Mouse (Mus musculus): ENCODE data around the gene Gal3st2b. TPM values are rescaled to one million over a fixed set of nuclear protein-coding genes. Genes with fewer than 3 reads are reported as not detected.
"Not testable (repeated sequence)": the region's sequence is repeated elsewhere in the genome, so short reads cannot be mapped to it uniquely, and the experiment has no call there.

Gene Gal3st2b
- polyA plus RNA-seq (2014; fragmentation: Nextera tagmentation; extraction: Ambion mirVana), result 0.09 TPM in 1 of 2 replicates, not detected in the other

DNA sequence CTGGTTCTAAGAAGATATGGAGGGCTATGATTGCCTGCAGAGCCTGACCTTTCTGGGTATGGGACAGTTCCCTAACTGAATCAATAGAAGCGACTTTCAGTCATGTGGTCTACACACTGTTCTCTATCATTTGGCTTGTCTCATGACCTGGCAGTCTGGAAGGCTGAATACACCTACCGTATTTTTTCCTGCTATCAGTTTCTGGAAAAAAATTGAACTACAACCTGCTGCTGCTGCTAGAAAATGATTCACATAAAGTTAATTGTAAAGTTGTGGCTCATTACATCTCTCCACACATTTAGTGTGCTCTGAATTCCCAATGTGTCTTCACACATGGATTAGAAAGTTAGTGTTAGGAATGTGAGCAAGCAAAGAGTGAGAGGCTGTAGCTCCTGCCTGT is at the start of gene Gal3st2b:
Gene Gal3st2b, plus strand, starts transcription at position 301 of the 400 bp plus-strand sequence.
- not testable (repeated sequence) for H3K4me1 ChIP-seq (ENCODE audit: control insufficient read depth, insufficient read depth, low read length); H3K36me3 ChIP-seq (ENCODE audit: control insufficient read depth, insufficient read depth, low read length); H3K27me3 ChIP-seq (ENCODE audit: control insufficient read depth, insufficient read depth, low read length); H3K27ac ChIP-seq (ENCODE audit: low read length); H3K9ac ChIP-seq (replicated peaks; ENCODE audit: low read depth, low read length); H3K9me3 ChIP-seq (ENCODE audit: control insufficient read depth, low read depth, low read length); H3K4me2 ChIP-seq (replicated peaks; ENCODE audit: low read depth, low read length); H3K4me3 ChIP-seq (ENCODE audit: low read depth, low read length); ATAC-seq (ENCODE audit: insufficient number of reproducible peaks, insufficient read depth, low FRiP score, low read depth)
- WGBS, result 66% methylated on average over 2 of the region's 2 CpGs

- H3K36me3 ChIP-seq (ENCODE audit: control insufficient read depth, insufficient read depth, low read length); H3K4me2 ChIP-seq (replicated peaks; ENCODE audit: low read depth, low read length); H3K4me1 ChIP-seq (ENCODE audit: control insufficient read depth, insufficient read depth, low read length); H3K9ac ChIP-seq (replicated peaks; ENCODE audit: low read depth, low read length); H3K27ac ChIP-seq (ENCODE audit: low read length); H3K9me3 ChIP-seq (ENCODE audit: control insufficient read depth, low read depth, low read length); H3K4me3 ChIP-seq (ENCODE audit: low read depth, low read length); H3K27me3 ChIP-seq (ENCODE audit: control insufficient read depth, insufficient read depth, low read length): not testable (repeated sequence)
- peak; percentile 18; the same call in 1 of the 2 replicates for ATAC-seq (ENCODE audit: insufficient number of reproducible peaks, insufficient read depth, low FRiP score, low read depth)
- 58% methylated on average over 1 of the region's 1 CpGs for WGBS
Observed at GRCm38 (mm10) chr1:93871594-93872105, 46.5 kb upstream of the Gal3st2b start.

- H3K9me3 ChIP-seq (ENCODE audit: control insufficient read depth, low read depth, low read length); ATAC-seq (ENCODE audit: insufficient number of reproducible peaks, insufficient read depth, low FRiP score, low read depth); H3K4me1 ChIP-seq (ENCODE audit: control insufficient read depth, insufficient read depth, low read length); H3K36me3 ChIP-seq (ENCODE audit: control insufficient read depth, insufficient read depth, low read length); H3K4me2 ChIP-seq (replicated peaks; ENCODE audit: low read depth, low read length); H3K9ac ChIP-seq (replicated peaks; ENCODE audit: low read depth, low read length); H3K27me3 ChIP-seq (ENCODE audit: control insufficient read depth, insufficient read depth, low read length); H3K4me3 ChIP-seq (ENCODE audit: low read depth, low read length); H3K27ac ChIP-seq (ENCODE audit: low read length): not testable (repeated sequence)
- 88% methylated on average over 9 of the region's 22 CpGs for WGBS
Observed at GRCm38 (mm10) chr1:93874405-93874804, 43.7 kb upstream of the Gal3st2b start.

DNA sequence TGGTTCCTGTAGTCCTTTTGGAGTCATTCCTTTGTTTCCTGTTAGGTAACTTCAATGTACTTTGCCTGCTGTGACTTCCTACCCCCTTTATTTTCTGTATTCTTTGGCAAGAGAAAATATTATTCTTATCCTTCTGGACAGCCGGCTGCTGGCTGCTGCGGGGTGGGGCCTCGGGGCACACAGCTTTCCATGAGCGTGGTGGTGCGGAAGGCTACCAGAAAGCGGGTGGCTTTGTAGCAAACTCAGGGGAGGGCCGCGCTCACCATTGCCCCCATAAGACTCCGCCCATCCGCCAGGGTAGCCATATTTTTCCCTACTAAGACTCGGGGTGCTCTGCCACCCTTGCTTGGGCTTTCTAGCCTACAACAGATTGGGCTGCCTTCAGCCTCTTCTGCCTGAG is 36.3 kb upstream of the Gal3st2b start:
- not testable (repeated sequence) for H3K27ac ChIP-seq (ENCODE audit: low read length); H3K4me1 ChIP-seq (ENCODE audit: control insufficient read depth, insufficient read depth, low read length); H3K27me3 ChIP-seq (ENCODE audit: control insufficient read depth, insufficient read depth, low read length); H3K36me3 ChIP-seq (ENCODE audit: control insufficient read depth, insufficient read depth, low read length); H3K4me3 ChIP-seq (ENCODE audit: low read depth, low read length); H3K4me2 ChIP-seq (replicated peaks; ENCODE audit: low read depth, low read length); H3K9me3 ChIP-seq (ENCODE audit: control insufficient read depth, low read depth, low read length); H3K9ac ChIP-seq (replicated peaks; ENCODE audit: low read depth, low read length)
- ATAC-seq (ENCODE audit: insufficient number of reproducible peaks, insufficient read depth, low FRiP score, low read depth), result 0 out of 2 replicates have a peak, but pooled peaks have one; percentile 69
- WGBS, result no CpG with 5 or more reads among the region's 11 CpGs

GRCm38 (mm10) chr1:93890936-93891335 is 27.2 kb upstream of the Gal3st2b start:
- WGBS, result 60% methylated on average over 1 of the region's 1 CpGs
- not testable (repeated sequence) for ATAC-seq (ENCODE audit: insufficient number of reproducible peaks, insufficient read depth, low FRiP score, low read depth); H3K27me3 ChIP-seq (ENCODE audit: control insufficient read depth, insufficient read depth, low read length); H3K4me1 ChIP-seq (ENCODE audit: control insufficient read depth, insufficient read depth, low read length); H3K36me3 ChIP-seq (ENCODE audit: control insufficient read depth, insufficient read depth, low read length); H3K4me2 ChIP-seq (replicated peaks; ENCODE audit: low read depth, low read length); H3K9me3 ChIP-seq (ENCODE audit: control insufficient read depth, low read depth, low read length); H3K27ac ChIP-seq (ENCODE audit: low read length); H3K4me3 ChIP-seq (ENCODE audit: low read depth, low read length); H3K9ac ChIP-seq (replicated peaks; ENCODE audit: low read depth, low read length)

DNA sequence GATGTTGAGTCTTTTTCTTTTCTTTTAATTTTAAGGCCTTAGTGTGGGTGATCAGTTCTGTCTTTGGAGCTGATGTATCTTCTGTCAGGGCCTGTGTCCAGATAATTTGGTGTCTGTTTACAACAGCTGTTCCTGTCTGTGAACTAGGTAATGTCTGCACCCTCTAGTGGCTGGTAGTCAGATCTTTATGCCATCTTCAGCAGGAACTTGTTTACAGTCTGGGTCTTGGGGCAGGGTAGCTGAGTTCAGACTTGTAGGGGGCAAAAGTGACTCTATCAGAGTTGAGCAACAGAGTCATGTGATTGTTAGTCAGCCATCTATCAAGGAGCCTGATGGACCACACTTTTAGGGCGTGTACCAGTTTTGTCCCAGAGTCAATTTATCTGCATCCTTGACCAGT is 20.7 kb upstream of the Gal3st2b start:
- not testable (repeated sequence) for H3K36me3 ChIP-seq (ENCODE audit: control insufficient read depth, insufficient read depth, low read length); H3K27ac ChIP-seq (ENCODE audit: low read length); H3K4me1 ChIP-seq (ENCODE audit: control insufficient read depth, insufficient read depth, low read length); H3K9ac ChIP-seq (replicated peaks; ENCODE audit: low read depth, low read length); H3K4me2 ChIP-seq (replicated peaks; ENCODE audit: low read depth, low read length); H3K4me3 ChIP-seq (ENCODE audit: low read depth, low read length); ATAC-seq (ENCODE audit: insufficient number of reproducible peaks, insufficient read depth, low FRiP score, low read depth); H3K9me3 ChIP-seq (ENCODE audit: control insufficient read depth, low read depth, low read length); H3K27me3 ChIP-seq (ENCODE audit: control insufficient read depth, insufficient read depth, low read length)
- WGBS, result no CpG with 5 or more reads among the region's 1 CpGs

GRCm38 (mm10) chr1:93901291-93901690 is 16.8 kb upstream of the Gal3st2b start:
- not testable (repeated sequence) for ATAC-seq (ENCODE audit: insufficient number of reproducible peaks, insufficient read depth, low FRiP score, low read depth); H3K36me3 ChIP-seq (ENCODE audit: control insufficient read depth, insufficient read depth, low read length); H3K27me3 ChIP-seq (ENCODE audit: control insufficient read depth, insufficient read depth, low read length); H3K4me1 ChIP-seq (ENCODE audit: control insufficient read depth, insufficient read depth, low read length); H3K9ac ChIP-seq (replicated peaks; ENCODE audit: low read depth, low read length); H3K9me3 ChIP-seq (ENCODE audit: control insufficient read depth, low read depth, low read length); H3K4me3 ChIP-seq (ENCODE audit: low read depth, low read length); H3K27ac ChIP-seq (ENCODE audit: low read length); H3K4me2 ChIP-seq (replicated peaks; ENCODE audit: low read depth, low read length)
- no CpG with 5 or more reads among the region's 5 CpGs for WGBS

- WGBS, result 92% methylated on average over 3 of the region's 5 CpGs
Observed at GRCm38 (mm10) chr1:93906690-93907089, 11.4 kb upstream of the Gal3st2b start.

DNA sequence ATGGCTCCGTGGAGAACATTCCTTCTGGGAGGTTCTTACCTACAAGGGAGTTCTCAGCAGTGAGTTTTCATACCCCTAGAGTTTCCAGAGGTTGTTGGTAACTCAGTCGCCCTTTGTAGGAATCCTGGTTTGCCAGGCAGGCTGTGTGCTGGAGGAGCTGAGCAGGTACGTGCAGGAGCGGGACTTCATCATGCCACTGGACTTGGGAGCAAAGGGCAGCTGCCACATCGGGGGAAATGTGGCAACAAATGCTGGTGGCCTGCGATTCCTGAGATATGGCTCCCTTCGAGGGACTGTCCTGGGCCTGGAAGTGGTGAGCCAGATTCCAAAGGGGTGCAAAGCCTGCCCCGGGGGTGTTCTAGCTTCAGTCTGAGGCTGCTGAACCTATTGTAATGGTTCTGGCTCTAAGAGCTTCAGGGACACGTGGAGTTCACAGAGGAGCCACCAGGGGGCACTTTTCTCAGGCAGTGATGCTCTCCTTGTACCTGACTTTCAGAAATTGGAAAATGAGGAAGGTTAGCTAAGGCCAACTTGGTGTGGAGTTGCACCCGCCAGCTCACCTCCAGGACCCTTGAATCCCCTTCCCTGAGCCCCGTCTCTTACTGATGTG is 9.0 kb upstream of the Gal3st2b start:
- not testable (repeated sequence) for ATAC-seq (ENCODE audit: insufficient number of reproducible peaks, insufficient read depth, low FRiP score, low read depth); H3K4me1 ChIP-seq (ENCODE audit: control insufficient read depth, insufficient read depth, low read length); H3K4me2 ChIP-seq (replicated peaks; ENCODE audit: low read depth, low read length); H3K27me3 ChIP-seq (ENCODE audit: control insufficient read depth, insufficient read depth, low read length); H3K27ac ChIP-seq (ENCODE audit: low read length); H3K36me3 ChIP-seq (ENCODE audit: control insufficient read depth, insufficient read depth, low read length); H3K4me3 ChIP-seq (ENCODE audit: low read depth, low read length); H3K9me3 ChIP-seq (ENCODE audit: control insufficient read depth, low read depth, low read length); H3K9ac ChIP-seq (replicated peaks; ENCODE audit: low read depth, low read length)
- WGBS, result no CpG with 5 or more reads among the region's 11 CpGs

More at GRCm38 (mm10) chr1:93906690-93907089, 11.4 kb upstream of the Gal3st2b start:
- not testable (repeated sequence) for H3K4me2 ChIP-seq (replicated peaks; ENCODE audit: low read depth, low read length); H3K4me3 ChIP-seq (ENCODE audit: low read depth, low read length); H3K4me1 ChIP-seq (ENCODE audit: control insufficient read depth, insufficient read depth, low read length); H3K9ac ChIP-seq (replicated peaks; ENCODE audit: low read depth, low read length); H3K27ac ChIP-seq (ENCODE audit: low read length); H3K9me3 ChIP-seq (ENCODE audit: control insufficient read depth, low read depth, low read length); ATAC-seq (ENCODE audit: insufficient number of reproducible peaks, insufficient read depth, low FRiP score, low read depth); H3K36me3 ChIP-seq (ENCODE audit: control insufficient read depth, insufficient read depth, low read length); H3K27me3 ChIP-seq (ENCODE audit: control insufficient read depth, insufficient read depth, low read length)

Data from stomach, embryonic 14.5 days (tissue).